Mouse (Mus musculus) urinary bladder, postnatal 36 days (tissue): ENCODE measurements around the gene Slitrk3.
A peak's percentile ranks its signal among the peaks of the same experiment; 100 is the strongest.
"Not testable (repeated sequence)": the region's sequence is repeated elsewhere in the genome, so short reads cannot be mapped to it uniquely, and the experiment has no call there.

Experiments used
- DNase-seq, 2 experiments: peaks; one replicate each; pipeline ENCODE4 v3.0.0; 2022; ENCODE audit warnings: low spot score in 2 of 2, mixed read lengths in 1 of 2

The Slitrk3 gene

DNA sequence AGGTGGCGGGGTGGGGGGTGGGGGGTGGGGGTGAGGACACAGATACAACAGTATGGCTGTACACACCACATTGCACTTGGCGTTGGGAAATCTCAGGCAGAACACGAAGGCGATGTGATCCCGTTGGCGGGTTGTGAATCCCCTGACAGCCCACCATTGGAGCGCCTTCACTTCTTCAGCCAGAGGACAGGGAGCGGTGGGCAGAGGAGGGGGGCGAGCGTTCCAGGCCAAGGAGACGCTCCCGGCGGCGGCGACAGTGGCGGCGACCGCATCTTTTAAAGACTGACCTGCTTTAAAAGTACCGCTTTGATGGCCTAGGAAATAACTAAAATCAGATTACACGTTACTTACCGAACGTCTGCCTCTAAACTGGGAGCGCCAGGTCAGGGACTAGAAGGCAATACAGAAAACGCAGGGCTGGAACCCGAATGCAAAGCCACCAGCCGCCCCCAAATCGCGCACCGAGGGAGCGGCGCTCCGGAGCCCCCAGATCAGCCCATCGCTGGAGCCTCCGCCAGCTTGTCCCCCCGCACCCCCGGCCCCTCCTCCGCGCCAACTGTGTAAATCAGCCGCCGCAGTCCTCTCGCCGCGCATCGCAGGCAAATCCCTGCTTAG lies at the start of gene Slitrk3:
Gene Slitrk3, minus strand, starts transcription at position 607 of the 615 bp plus-strand sequence.
- DNase-seq, result no peak

DNA sequence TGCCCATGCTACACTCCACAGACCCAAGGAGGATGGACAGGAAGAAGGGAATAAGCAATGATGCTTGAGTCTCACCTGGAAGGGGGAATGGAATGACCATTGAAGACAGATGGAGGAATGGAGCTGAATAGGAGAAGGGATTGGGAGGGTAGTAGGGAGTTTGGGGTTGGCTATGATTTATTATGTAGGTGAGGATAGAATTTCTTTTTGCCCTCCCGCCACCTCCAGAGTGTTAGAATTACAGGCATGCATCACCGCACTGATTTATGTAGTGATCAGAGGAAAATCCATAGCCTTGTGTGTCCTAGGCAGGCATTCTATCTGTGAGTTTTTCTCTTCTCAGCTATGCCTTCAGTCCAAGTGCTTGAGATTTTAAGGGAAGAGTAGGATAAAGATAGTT lies 36.8 kb upstream of the Slitrk3 start:
- DNase-seq, result not testable (repeated sequence)

DNA sequence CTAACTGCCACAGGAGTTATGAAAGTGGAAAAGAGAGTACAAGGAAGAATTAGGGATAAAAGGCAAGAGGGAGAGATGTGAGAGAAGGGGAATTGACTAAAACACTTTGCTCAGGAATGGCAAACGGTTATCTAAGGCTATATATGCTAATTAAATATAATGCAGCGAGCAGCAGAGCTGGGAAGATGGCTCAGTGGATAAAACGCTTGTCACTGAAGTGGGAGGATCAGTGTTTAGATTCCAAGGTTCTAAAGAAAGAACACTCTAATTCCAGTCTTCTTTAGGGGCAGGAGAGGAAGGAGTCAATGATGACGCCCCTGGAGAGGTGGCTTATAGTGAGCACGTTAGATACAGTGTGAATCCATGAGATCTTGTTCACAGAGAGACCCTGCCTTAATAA lies 27.0 kb upstream of the Slitrk3 start:
- DNase-seq, result no peak

DNA sequence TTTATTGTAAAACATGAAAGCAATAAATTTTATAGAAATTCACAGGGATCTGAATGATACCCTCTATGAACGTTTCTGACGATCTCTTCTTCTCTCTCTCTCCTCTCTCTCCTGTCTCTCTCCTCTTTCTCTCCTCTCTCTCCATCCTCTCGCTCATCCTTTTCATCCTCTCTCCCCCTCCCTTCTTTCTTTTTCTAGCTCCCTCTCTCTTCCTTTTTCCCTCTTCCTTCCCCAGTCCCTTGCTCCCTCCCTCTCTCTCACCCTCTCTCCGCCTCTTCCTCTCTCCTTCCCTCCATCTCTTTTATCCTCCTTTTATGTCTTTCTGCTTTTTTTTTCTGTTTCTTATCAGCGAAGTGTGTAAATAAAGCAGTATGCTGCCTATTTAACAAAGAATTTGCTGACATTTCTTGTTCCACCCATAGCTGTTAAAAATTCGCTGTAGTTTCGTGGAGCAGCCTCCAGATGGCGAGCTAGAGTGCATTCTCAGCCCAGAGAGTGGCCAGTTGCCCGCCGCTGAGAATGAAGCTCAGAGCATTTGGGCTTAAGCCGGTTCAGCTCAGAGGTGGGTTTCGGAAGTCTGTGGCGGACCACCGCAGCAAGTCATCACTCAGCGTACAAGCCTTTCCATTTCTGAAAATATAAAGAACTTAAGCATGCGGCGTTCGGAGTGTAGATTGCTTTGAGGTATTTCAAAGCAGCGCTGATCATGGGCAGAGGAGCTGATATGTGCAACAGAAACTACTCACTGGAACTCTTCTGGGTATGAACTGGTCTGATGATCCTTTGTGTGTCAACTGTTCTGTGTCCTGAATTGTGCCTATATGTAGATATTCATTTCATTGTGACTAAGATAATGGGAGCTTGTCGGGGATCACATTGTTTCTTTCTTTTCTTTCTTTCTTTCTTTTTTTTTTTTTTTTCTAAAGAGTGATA lies 8.5 kb upstream of the Slitrk3 start:
- peak; percentile 43 to 55 for DNase-seq

DNA sequence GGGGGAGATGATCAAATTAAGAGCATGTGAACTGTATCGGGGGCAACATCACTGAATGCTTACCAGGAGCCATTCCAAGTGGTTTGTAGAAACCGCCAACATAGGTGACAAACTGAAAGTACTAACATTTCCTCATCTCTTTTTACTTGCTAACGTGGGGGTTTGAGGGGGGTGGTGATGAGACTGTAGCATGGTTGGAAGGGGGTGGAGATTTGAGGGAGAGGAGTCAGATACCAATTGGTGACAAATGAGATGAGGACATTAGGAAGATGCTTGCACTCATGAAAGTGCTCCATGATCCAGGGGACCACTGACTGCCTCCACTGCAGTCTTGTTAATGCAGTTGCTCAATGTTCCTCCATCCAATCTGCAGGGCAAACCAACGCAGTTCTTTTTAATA lies 587 bp upstream of the Slitrk3 start:
- DNase-seq, result no peak

DNA sequence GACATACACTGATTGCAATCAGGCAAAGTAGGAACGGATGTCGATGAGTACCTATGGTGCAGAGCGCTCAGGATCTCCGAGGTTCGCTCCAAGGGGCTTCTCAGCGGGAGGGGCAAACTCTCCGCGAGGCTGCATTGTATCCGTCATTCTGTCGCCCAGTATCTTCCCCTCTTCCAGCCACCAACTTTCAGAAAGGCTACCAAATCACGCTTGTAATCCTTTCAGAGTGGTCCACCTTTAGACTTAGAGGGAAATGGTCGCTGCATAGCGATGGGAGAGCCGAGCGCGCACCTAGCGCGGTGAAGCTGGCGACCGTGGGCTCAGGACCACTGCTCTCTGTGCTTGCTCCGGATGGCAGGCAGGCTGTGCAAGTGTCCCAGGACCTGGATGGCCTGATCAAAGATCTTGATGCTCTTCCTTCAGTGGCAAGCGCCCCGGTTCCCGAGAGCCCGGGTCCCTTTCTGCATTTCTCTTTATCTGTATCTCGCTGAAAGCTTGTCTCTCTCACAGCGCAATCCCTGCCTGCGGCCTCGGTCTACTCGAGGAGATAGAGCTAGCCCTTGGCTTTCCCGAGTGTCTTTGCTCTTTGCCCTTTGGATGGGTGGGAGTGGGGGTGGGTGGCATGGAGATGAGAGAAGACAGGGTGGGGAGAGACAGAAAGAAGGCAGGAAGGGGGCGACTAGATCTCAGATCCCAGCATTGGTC lies 959 bp downstream of the Slitrk3 start:
- no peak for DNase-seq

DNA sequence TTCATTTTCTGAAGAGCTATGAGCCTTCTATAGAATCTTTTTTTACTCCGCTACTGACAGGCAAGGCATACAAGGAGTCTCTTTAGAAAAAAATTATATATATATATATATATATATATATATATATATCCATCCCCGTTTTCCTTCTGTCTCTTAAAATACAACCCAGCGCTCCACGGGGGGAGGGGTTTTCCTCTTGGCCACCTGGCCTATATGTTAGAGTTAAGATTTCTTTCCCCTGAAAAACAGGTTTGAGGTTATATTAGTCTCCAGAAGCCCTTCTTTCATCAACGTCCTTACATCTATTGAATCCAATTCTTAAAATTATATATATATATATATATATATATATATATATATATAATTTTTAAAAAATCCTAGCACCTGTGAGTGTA lies 1.6 kb downstream of the Slitrk3 start:
- DNase-seq, result no peak

DNA sequence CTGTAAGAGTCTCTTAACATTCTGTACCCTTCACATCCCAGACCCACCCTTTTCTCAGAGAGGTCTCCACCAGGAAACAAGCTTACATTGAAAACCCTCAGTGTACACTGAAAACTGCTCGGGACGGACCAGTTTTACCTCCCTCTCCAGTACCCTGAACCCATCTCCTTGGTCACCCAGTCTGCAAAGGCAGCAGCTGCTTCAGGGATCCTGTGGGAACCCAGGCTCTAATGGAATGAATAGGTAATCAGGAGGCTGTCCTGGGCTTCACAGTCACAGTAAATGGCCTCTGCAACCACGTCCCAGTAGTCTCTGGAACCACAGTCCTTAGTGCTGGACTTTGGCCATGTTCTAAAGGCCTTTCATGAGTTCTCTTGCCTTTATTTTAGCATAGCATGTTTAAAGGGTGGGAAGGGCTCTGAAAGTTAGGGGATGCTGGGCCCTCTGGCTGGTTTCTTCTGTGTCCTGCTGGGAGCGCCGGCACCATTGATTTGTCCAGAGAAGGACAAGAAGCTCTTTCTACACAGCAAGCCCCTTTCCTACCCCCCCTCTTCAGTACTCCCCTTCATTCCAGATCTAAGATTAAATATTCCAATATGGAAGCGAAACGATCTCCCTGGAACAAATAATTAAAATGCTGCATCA lies 2.1 kb downstream of the Slitrk3 start:
- no peak for DNase-seq

DNA sequence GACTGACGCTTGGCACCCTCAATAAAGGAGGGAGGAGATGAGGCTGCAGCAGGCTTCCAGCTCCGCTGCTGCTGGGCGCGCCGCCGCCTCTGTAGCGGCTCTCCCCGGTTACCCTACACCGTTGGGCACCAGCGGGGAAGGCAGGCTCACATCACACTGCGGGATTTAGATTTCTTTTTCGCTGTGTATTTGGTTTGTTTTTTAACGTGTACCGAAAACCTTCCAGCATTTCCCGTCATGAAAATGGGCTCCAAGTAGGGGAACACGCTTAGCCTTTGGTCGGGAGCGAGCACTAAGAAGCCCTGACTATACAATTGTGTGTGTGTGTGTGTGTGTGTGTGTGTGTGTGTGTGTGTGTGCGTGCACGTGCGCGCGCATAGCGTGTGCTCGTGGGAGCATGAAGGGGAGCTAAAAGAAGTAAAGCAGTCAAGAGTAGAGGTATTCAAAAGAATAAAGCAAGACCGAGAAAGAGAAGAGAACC lies 4.1 kb downstream of the Slitrk3 start:
- DNase-seq, result no peak

DNA sequence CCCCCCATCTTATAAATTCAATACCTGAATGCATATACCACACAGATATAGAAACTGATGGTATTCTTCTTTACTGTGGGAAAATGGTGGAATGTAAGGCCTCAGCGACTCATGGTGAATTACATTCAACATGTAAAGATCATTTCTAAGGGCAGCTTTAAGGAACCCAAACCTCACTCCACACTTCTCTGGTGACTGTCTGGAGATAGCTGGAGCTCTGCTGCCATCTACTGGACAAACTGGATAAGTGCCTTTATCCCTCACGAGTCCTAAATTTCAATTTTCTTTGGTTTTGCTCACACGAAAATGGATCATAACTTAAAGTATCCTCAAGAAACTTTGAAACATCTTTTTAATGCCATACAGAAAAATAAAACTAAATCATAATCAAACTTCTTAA lies 11.4 kb downstream of the Slitrk3 start:
- peak in 1 of 2 experiments; percentile 25 for DNase-seq

DNA sequence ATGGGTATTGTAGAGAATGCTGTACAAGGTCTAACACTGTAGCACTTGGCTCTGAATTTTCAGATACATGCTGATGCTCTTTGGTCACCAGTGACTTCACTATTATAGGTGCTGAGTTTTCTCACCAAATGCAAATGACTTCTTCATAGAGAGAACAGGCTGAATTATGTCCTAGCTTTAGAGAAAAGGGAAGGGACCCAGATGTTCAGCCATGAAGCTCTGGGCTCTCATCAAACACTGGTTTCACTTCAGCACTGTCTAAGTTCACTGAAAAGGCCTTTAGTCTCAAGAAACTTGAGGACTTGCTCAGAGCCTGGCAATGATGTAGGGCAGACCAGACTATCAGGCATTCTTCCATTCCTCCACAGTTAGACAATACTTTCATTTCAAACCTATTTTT lies 15.3 kb downstream of the Slitrk3 start:
- no peak for DNase-seq

DNA sequence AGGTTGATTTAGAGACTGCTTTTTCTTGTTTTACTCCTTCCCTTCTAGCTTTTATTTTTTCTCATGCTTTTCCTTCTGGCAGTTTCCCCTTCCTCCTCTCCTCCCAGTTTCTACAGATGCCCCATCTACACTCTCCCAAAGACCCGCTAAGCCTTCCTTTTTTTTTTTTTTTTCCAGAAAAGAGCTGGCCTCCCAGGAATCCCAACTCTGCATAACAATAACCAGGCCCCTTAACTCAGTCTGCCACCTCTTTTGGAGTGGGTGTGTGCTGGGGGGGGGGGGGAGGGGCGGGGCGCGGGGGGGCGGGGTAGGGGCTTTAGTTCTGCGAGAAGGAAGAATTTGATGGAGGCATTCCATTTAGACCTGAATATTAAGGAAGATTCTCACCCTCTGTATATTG lies 51.6 kb downstream of the Slitrk3 start:
- DNase-seq, result no peak

DNA sequence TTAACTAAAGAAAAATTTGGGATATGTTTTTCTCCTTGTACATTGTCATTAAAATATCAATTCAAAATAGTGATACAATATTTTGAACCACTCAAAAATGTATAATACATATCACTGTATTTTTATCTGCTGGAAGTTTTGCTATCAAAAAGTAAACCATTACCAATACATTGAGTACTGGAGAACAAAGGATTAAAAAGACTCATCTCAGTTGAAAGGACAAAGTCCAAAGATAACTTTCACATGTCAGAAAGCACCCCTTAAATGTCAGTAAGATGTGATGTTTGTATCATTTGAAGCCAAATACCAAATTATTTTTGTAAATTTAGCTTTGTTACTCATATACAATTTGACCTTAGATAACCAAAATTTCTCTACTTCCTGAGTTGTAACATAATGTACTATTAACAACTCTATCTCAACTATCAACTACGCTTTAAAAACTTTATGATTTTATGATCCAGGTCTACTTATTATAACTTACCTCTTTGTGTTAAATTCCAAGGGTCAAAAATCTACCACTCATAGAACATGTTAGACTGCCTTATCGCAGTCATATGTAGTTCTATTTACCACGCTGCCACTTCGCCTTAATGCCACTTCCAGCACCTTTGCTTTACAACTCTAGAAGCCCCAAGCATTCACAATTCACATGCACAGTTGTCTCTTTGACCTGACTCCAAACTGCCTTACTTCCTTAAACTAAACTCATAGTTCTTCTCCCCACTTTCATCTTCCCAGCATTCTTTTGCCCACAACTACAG lies 54.5 kb downstream of the Slitrk3 start:
- no peak for DNase-seq

DNA sequence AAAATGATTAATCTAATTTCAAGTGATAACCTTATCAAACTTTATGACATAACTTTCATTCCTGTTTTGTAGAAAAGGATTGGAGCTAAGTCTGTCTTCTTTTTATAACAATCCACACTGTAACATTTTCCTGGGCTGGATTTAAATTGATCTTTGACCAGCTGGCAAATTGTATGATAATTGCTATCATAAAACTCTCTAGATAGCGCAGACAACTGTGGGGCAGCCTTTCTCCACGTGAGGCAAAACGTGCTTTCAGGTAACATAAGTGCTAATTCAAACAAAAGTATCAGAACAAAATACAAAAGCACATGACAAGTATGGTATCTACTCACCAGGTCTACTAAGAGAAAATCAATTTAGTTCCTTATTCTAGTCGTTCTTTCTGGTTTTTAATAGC lies 60.1 kb downstream of the Slitrk3 start:
- DNase-seq, result no peak
